Mouse (Mus musculus) spleen, postnatal 4 days (tissue): ENCODE data around the gene Ddx10.
A peak's percentile ranks its signal among the peaks of the same experiment; 100 is the strongest.

Experiments
- DNase-seq, 2 experiments: peaks; one replicate each; pipeline ENCODE4 v3.0.0; 2022; ENCODE audit warnings: low spot score in 2 of 2

The Ddx10 gene

DNA sequence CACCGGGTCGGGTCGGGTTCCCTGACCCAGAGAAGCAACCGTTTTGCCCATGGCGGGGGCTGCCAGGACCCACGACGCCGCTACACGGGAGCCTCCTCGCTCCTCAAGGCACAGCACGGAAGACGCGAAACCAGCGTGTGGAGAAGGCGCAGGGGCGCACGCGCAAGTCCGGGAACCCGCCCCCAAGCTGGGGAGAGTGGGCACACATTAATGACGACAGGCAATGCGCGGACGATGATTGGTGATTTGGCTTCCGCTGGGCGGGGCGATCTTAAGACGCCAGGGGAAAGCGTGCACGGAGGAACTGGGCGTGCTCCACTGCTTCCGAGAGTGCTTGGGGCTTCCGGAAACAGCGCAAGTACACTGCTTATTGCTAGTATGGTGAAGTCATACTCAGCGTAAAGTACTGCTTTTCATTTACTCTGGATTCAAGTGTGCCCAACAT is at the start of gene Ddx10:
Gene Ddx10 (minus strand): TSS at position 101 of the 445 bp plus-strand sequence.
- DNase-seq = peak; percentile 95 to 98

DNA sequence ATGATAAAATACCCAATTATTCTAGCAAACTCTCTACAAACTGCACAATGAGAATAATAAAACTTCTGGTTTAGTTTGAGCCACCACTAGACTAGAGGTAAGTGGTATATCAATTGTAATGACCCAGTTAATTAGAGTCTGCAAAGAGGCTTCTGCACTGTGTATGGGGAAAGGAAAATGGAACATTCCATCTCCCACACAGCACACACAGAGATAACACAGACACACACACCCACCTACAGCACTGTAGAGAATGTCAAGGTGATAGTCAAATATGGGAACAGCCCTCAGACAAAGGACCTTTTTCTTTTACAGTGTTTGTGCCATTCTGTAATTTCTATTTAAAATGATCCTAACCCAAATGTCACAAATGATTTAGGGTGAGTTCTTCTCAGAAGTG is 45.0 kb upstream of the Ddx10 start:
- no peak for DNase-seq

DNA sequence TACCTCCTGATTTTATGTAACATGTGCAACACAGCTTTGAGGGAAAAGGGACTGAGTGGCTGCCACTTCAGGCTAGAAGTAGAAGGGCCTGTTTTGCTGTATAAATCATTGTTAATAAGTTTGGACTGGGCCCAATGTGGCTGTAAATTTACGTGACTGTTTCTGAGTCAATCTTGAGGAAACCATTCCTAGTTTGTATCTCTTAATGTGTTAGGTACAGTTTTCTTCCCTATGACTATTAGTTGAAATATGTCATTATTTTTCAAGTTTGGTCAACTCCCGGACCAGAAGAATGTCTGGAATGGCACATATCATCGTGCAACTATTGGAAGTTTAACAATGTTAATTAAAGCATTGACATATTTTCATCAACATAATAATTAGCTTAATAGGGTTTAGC is 42.2 kb upstream of the Ddx10 start:
- DNase-seq = no peak

DNA sequence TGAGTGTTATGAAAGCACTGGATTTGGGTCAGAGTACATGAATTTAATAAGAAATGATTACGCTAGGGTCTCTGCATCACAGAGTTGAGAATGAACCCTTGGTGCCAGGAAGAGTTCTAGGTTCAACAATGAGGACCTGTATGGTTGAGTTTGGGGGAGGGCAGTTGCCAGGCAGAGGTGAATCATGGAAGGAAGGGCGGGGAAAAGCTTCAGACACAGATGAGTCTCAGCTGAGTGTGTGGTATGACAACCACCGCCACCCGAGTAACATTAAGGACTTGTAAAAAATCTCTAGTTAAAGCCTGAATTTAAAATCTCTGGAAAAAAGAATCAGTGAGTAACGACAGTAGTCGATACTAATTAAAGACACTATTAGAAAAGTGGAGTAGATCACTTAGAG is 38.9 kb upstream of the Ddx10 start:
- no peak for DNase-seq

DNA sequence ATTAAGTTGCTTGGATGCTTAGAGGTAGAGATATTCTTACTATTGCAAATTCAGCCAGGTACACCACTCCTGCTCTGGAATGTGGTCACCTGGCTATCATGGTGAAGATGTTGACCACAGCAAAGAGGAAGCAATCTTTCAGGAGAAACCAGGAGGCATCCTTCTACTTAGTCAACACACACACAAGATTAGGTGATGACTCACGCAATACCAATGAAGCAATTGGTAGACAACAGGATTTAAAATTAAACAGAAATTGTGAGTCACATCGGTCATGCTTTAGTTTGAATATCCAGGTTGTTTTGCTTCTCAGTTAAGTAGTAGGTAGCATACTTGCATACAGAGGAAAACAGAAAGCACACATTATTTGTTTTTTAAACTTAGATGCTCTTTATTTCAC is 31.1 kb upstream of the Ddx10 start:
- no peak for DNase-seq

DNA sequence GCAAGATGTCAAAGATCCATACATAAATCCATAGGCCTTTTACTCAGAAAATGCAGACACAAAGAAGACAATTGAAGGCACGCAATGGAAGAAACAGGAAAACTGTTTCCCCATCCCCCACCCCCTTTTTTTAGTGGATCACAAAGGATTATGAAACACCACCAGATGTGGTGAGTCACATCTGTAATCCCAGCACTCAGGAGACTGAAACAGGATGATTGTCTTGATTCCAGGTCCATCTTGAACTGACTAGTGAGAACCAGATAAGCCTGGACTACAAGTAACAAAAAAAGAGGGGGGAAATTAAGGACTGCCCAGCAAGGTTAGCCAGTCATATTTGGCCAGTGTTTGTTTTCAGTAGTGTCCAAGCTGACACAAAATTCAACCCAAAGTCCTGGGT is 28.5 kb upstream of the Ddx10 start:
- DNase-seq = no peak

DNA sequence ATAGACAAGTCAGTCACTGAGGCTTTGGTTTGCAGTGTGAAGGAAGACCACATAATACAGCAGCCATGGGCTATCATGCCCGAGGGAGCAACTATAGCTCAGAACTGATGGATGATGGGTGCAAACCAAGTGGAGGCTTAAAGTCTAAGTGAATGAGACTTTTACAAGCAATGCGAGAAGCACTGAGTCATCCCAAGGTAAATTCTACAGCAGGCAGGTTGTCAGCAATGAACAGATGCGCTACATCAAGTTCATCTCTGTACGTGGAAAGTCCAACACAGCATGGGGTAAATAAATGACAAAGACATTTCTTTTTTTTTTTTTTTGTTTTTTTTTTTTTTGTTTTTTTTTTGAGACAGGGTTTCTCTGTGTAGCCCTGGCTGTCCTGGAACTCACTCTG is 24.9 kb upstream of the Ddx10 start:
- DNase-seq = no peak

DNA sequence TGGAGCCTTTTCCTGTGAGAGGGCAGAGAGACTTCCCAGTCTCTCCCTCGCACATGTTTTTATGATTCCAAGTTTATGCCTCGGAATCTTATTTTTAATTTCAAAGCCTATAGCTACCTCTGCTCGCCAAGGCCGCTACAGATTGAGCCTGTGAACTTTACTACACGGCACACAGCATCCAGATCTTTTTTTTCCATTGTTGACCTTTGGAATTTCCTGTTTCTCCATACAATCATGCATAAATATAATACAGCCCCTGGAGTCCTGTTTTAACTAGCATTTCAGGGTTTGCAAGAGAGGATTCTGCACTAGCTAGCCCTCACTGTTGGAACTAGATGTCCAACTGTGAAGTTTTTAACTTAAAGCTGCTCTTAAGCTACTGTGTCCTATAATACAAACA is 24.4 kb upstream of the Ddx10 start:
- no peak for DNase-seq

DNA sequence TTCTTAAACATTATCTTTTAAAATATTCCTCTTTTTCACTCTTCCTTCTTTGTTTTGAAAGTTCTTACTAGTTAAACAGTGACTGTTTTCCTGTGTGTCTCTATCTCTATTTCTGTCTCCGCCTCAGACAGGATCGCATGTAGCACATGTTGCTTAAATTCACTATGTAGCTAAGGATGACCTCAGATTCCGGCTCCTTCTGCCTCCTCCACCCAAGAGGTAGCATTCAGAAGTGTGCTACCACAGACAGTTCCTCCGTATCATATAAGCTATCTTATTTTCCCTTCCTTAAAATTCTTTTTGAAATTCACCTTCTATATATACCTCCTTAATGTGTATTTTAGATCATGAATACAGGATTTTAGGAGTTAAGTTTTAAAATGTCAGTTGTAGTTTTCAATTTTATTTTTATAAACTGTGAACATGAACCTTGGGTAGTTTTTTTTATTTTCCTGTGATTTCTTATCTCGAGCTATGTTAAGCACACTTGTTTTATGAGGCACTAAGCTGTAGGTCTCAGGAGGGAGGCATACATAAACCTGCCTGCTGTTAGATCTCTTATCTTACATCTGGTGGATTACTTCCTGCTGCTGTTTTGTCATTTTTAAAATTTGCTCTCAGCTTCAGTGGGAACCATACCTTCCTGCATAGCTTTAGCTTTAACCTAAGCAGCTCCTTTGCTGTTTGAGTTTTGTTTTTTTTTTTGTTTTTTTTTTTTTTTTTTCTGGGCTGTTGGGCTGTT is 23.6 kb upstream of the Ddx10 start:
- DNase-seq = no peak

DNA sequence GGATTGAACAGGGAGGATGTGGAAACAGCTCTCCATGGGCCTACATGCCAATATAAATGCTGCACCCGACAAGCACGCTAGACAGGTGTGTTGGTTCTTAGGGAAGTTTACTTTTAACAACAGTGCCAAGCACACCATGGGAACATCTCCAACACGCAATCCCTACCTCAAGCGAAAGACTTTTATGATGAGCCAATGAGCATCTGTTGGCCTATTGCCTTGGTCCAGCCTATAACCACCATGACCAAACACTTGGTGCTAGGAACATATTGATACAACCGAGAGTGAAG is 21.6 kb upstream of the Ddx10 start:
- no peak for DNase-seq

DNA sequence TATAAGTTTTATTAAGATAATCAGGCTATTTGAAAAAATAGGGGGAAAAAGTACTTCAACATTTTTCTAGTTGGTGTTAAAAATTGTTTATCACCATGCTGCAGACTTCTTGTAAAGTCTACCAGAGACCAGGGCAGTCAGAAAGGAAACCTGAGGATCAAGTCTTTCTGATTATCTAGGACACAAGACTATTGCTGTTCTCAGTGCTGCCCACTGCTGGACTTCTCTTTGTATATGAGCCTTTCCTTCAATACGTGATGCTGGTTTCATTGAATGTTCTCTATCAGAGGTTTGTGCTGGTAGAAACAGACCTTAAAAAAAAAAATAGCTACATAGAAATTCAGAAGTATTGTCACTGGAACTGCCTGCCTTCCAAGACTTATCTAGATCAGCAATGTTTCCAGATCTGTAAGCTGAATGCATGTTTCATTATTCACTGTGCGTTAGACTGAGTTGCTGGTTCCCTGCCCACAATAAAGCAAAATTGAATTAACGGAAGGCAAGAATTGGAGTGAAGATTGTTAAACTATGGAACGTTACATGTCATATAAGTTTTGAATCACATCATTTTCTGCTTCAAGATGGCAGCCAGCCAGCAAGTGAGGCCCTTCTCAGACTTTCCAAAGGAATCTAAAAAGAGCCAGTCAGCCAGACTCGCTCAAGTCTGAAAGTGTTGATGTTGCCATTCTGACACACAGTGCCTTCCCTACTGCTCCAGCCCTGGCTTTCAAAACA is 21.0 kb upstream of the Ddx10 start:
- DNase-seq = no peak

DNA sequence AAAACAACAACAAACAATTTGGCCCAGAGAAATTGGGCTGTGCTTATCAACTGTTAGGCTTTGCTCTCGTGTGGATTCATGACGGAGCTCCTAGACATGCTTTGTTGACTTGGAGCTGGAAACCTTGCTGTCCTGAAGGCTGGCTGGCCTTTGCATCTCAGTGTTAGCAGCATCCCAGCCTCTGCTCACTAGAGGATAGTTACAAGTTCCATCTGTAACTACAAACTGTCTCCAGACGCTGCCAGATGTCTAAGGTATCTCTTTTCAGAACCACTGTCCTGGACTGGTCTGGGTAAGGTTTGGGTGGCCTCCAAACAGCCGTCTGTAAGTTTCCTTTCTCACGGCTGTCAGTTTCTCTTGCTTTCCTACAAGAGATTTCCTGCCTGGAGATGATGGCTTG is 20.2 kb upstream of the Ddx10 start:
- DNase-seq = no peak

DNA sequence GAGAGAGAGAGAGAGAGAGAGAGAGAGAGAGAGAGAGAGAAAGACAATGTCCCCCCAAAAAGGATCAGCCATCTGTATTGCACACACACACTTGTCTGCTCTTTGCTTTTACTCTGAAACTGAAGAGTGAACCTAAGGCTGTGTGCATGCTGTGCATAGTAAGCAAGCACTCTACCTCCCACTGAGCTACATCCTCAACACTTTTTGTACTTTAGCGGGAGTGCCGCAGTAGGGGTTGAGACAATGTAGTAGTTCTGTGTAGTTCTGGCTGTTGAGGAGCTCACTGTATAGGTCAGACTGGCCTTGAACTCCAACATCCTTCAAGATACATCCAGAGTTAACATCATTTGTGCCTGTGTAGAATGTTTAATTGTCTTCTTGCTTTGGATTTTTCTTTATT is 17.7 kb upstream of the Ddx10 start:
- no peak for DNase-seq

DNA sequence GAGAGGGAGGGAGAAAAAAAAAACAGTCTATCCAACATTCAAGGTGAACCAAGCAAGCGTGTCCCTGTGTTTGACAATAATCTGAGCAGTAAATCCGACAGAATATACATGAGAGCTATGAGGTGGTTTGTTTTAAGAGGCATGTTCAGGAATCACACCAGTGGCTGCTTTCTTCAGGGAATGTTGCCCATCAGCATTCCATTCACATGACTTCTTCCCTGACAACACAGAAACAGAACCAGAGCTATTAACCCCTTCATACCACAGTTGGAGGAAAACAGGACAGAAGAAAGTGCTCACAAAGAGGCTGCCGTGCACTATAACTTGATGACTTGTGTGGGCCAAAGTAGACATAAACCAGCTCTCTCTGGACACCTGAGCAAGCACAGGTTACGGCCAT is 16.5 kb upstream of the Ddx10 start:
- no peak for DNase-seq

DNA sequence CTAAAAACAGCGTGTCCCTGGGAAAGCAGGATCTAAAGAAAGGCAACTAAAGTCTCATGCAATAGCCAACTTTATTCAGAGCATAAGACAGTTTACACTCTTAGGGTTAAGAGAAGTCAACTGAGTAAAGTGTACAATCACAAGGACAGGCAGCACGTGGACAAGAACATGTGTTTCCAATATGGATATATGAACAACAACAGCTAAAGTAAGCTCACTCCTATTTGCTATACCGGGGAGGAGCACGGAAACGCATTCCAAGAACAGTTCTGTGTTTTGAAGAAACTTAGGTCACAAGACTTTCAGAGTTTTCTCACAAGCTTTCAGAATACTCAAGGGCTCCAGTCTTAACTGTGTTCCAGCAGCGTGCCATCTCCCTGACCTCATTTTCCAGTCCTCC is 10.3 kb upstream of the Ddx10 start:
- no peak for DNase-seq

DNA sequence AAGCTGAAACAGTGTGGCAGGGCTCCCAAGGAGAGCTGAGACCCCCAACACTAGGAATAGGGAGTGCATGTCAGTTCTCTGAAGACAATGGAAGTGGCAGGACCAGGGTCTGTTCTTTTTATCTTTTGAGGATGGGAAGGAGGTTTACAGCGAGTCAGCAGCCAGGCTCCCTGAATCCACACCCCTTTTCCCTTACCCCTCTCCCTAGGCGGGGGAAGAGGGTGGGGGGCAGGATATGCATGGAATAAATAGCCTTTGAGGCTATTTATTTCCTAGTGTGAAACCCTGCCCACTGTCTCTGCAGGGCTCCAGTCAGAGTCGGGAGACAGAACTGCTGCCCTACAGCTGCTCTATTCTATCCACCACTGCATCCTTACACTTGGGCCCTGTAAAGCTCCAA is 9.9 kb upstream of the Ddx10 start:
- no peak for DNase-seq

DNA sequence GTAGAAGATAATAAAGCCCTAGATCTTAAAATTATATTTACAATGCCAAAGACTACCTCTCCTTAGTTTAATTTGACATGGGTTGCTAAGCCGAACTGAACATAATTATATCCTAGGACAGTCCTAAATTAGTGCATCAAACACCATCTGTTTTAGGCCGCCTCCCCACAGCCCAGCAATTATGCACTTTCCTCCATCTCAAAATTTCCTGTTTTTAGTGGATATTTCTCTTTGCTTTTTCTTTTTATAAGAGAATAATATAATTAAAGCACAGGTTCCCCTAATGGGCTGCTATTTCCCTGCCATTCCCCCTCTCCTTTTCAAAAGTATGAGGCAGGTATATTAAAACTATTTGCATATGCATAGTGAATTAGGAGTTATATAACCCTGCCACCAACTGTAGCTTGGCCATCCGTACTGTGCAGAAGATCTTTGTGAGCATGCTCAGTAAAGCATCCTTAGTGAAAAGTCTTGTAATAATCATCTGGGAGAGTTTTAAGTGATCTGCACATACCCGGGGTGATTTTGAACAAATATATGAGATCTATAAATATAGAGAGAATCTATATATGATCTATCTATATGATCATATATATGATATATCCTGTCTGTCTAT is 8.9 kb upstream of the Ddx10 start:
- DNase-seq = no peak

DNA sequence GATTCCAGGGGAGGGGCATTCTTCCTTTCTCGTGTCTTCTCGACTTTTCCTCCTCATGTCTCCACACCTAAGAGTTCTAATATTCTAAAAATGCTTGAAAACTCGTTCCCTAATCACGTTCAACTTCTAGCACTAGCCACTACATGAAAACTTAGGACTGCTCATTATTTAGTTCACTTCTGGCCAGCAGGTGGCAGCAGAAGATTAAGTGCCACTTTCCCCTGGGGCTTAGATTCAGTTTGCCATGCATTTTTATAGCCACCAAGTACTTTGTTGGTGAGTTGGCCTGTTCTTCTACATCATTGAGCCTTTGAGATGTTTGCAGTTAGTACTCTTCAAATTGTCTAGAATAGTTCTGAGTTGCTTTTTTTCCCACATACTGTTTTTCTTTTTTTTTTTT is 6.5 kb upstream of the Ddx10 start:
- peak; percentile 52 to 79 for DNase-seq

DNA sequence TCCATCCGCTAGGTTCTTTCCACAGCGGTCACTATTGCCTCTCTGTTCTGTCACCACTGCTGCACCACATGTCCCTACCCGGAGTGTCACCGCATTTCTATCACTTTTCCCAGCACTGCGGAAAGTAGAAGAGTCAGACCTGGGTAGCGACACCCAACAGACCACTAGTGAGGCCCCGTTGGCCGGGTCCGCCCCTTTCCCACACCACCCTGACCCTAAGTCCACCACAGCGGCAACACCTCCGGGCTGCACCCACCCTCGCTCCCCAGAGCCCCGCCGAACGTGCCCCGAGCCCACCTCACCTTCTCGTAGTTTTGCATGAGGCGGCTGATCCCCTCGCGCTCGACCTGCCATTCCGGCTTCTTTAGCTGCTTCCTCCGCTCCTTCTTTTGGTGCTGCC is 337 bp downstream of the Ddx10 start:
- DNase-seq = no peak

DNA sequence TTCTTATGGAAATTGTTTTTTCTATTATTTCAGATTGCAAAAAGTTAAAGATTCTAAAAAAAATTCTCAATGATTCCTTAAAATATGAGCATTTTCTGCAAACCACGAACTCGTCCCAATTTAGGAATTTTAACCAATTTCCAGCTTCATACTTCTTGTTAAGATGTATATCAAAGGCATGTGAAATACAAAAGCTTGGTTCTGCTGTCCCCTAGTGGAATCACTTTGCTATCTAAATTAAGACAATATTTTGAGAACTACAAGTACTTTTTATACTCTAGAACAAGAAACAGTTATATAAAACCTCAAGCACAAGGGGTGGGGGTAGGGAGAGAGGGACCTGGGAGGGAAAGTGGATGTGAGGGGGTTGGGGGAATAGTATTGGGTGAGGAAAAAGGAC is 29.7 kb downstream of the Ddx10 start:
- no peak for DNase-seq

DNA sequence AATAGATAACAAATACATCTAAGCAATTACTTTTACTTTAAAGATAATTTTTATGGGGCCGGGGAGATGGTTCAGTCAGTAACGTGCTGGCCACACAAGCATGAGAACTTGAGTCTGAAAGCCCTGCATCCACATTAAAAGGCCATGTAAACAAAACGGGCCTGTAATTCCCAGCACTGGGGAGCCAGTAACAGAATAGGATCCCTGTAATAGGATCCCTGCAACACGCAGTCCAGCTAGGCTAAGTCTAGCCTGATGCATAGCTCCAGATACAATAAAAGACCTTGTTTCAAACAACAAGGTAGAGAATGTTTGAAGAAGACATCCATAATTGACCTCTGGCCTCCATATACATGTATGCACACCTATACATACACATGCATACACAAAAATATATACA is 39.6 kb downstream of the Ddx10 start:
- DNase-seq = no peak

DNA sequence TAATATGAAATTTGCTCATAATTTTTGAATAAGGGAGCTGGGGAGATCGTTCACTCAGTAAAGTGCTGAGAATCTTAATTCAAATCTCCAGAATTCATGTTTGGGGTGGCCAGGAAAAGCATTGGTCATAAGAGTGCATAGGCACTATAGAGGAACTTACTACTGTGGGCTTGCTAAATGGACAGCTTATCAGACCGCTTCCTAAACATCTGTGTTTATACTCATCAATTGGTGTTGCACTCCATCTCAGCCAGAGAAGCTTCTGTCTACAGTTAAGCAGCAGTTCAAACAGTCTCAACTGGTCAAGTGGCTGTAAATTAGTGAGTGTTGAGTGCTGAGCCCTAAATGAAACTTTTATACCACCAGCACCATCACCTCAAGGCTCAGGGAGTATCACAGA is 73.3 kb downstream of the Ddx10 start:
- no peak for DNase-seq

DNA sequence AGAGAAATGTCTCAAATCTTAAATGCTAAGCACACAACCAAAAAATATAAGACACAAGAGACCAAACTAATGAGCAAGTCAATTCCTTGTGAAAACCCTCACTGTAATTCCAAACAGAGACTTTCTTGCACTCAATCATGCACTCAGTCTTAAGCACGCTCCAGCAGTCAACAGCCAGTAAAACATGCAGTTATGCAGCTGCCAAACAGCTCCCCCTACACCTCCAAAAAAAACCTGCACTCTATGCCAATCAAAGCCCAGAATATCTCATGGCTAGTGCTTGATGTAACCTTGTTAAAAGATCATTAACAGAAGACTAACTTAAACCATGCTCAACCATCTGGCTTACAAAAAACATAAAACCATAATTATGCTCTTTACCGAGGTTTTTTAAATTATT is 74.6 kb downstream of the Ddx10 start:
- no peak for DNase-seq
